Mouse (Mus musculus): ENCODE measurements around the gene Prkx. TPM values are rescaled to one million over a fixed set of nuclear protein-coding genes. Genes with fewer than 3 reads are reported as not detected.

Prkx gene
- total RNA-seq, 2 experiments from 2014 or later = 11.4 to 12.8 TPM

Other genes starting within 250 kb of the Prkx start
- not detected for gene Pbsn, start 57.3 kb upstream of the Prkx start, total RNA-seq (2021)
- not detected for gene Gm14744, start 68.5 kb upstream of the Prkx start, total RNA-seq (2021)
- not detected for gene 5430402E10Rik, start 128.8 kb upstream of the Prkx start, total RNA-seq (2021)

Measured in layer of hippocampus, postnatal 25 days (tissue).